Mouse (Mus musculus): Measurements from ENCODE around the gene Il17d.

The Il17d gene

DNA sequence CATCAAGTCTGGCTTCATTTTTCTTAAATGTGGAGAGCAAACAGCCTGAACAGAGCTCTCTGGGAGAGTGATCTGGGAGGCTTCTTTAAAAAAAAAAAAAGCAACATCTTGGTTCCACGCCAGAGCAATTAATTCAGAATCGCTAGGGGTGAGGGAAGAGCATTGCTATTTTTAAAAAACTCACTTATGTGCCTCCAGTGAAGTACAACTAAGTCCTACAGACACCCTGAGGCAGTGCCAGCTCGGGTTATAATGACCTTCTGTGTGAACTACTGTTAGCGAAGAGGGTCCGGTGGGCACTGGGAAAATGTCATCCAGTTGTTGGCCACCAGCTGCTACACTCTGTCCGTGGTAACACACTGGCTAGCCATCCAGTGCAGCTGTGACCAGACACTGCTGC, 11.1 kb downstream of the Il17d start:
- no peak for DNase-seq

DNA sequence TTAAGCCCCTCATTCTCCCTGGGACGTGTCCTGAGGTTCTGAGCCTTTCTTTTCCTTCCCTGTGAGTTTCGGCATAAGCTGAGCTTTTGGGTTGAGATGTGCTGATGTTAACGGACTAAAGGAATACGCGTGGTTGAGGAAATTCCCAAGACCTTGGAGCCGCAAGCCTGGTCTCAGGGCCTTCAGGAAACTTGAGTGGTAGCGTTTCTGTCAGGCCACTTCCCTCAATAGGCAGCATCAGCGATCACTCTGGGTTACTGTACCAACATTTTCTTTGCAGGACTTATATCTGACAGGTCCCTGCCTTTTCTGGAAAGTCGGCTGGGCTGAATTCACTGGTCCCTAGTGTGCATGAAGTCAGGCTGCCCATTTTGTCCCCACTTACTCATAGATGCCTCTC, 12.2 kb downstream of the Il17d start:
- DNase-seq: no peak

DNA sequence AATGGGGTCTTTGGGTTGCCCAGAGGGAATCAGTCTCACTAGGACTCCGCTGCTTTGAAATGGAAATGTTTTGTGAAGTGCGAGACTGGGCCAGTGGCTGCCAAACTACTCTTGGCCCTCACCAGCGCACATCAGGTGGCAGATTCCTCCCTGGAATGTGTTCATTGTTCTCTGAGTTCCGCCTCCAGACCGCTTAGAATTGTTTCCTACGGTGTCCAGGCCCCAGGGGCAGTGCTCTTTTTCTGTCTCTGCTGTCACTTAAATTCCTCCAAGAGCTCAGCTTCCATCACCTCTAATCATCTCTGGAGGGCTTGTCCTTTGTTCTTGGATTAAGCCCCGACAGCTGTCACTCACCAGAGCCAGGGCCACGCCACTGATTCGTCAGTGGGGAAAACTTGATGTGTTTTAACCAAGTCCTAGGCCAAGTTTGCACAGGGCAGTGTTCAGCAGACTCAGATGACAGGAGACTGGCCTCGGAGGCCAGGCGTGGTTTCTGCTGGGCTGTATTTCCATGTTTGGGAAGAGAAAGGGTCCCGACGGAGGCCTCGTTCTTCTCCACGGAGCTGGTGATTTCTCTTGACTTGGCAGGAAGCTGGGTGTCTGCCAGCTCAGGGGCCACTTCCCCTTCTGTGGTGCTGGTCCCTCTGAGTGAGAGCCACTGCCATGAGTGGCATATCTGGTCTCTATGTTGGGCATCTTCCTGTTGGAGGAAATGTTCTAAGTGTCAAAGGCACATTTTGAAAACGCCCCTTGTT, 12.9 kb downstream of the Il17d start:
- DNase-seq: no peak

DNA sequence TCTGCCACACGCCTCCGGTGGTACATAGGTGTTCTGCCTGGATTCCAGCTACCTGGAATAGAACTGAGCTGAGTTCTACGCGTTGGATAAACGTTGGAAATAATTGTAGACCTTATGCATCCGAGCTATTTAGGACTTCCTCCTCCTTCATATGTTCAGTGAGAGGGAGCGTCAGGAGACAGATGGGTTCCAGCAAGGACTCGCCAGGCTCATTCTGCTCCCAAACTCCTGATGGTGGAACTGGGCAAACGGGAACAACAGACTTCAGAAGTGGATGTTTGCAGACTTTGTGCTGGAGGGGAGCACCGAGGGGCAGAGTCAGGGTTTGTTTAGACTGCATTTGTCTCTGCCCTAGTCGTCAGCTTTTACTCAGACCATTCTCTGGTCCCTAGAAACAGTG, 16.1 kb downstream of the Il17d start:
- DNase-seq: peak; percentile 59

DNA sequence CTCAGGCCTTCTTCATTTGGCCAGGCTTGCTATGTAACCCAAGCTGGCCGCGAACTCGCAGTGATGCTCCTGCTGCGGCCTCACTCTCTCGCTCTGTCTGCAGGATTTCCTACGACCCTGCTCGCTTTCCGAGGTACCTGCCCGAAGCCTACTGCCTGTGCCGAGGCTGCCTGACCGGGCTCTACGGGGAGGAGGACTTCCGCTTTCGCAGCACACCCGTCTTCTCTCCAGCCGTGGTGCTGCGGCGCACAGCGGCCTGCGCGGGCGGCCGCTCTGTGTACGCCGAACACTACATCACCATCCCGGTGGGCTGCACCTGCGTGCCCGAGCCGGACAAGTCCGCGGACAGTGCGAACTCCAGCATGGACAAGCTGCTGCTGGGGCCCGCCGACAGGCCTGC, 17.7 kb downstream of the Il17d start:
- no peak for DNase-seq

DNA sequence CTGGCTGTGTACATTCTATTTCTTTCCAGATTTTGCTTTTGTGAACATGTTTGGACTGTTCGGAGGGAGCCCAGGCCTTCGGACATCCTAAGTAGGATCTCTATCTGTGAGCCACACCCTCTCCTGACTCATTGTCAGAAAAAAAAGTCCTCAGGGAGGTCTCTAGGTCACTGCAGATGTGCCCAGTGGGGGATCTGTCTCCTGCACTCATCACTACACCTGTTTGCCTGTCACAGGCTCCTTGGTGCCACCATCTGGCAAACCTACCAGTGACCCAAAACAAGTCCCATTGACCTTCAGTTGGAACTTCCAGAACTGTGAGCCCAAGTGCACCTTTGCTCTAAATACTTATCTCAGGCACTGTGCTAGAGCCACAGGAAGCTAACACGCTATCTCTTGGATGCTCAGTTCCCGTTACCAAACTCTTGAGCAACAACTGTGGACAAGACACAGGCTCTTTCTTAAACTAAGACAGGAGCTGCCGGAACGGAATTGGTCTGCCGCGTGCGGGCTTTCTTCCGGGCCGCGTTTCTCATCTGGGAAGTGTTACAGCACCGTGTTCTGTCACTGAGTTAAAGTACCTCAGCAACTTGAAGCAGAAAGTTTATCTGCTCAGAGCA, 19.0 kb downstream of the Il17d start:
- no peak for DNase-seq

DNA sequence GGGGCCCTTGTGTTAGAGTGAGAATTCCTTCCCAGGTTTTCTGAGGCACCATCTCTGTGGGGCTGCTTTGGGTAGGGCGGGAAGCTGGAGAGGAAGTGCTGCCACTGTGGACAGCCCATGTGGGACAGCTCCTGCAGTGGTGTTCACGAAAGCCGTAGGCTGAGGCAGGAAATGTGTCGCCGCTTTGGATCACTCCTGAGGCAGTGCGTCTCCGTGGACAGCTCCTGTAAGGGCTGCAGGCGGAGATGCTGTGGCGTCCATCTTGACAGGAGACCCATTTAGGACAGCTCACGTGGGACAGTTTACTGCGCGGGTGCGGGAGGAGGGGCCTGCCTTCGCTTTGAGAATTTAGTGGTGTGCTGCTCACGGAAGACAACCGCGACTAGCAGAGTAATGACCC, 20.9 kb downstream of the Il17d start:
- DNase-seq: no peak

DNA sequence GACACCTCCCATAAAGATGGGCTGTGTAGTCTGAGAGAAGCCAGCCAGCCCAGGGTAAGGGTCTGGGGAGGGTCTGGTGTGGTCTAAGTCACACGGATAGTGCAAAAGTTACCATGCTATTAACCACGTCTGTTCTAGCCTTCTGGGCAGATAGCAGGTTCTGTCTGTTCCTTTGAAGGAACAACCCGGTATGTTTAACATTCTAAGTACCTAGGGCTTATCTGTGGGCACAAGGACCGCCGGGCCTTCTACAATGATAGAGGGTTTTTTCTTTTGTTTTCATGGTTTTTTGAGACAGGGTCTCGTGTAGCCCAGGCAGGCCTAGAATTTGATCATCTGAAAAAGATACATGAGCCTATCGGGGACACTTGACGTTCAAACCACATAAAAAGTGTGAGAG, 21.6 kb downstream of the Il17d start:
- no peak for DNase-seq

DNA sequence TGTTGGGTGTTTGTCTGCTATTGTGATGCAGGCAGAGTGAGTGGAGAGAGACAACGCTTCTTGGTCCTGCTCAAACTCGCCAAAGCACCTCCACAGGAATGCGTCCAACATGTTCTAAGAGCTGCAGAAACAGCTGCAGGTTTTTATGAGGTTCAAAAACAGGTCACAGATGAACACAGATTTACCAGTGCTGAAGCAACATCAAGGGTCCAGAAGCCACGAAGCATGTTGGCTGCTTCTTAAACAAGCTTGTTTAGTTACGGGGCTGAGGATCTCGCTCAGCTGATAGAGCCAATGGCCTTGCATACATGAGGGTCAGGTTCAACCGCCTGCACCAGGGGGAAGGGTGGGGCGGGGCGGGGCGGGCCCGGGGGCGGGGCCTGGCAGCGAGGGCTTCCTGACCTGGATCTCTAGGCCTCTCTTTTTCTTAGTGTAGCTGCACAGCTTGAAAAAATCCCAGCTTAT, 22.0 kb downstream of the Il17d start:
- DNase-seq: no peak

DNA sequence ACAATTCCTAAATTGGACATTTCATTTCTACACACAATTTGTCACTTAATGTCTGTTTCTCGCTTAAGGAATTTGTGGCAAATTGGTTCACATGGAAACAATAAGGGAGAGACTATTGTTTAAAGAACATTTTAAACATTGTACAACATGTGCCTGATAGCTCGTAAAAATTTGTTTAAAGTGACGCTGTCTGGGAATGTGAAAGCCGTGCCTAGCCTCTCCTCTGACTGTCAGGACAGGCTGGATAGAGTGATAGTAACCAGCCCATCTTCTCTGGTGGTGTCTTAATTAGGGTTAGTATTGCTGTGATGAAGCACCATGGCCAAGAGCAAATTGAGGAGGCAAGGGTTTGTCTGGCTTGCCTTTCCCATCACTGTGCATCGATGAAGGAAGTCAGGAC, 22.5 kb downstream of the Il17d start:
- no peak for DNase-seq

DNA sequence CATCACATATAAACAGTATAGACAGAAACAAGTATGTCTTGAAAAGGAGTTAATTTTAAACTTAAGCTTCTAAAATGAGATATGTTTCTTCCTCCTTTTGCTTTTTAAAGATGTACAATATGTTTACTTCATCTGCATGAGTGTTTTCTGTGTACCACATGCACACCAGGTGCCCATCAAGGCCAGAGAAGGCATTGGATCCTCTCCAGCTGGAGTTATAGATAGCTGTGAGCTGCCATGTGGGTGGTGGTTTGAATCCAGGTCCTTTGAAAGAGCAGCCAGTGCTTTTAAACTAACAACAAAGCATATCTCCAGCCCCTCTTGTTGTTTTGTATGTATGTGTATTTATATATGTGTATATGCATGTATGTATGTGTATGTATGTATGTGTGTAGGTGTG, 28.4 kb downstream of the Il17d start:
- no peak for DNase-seq

DNA sequence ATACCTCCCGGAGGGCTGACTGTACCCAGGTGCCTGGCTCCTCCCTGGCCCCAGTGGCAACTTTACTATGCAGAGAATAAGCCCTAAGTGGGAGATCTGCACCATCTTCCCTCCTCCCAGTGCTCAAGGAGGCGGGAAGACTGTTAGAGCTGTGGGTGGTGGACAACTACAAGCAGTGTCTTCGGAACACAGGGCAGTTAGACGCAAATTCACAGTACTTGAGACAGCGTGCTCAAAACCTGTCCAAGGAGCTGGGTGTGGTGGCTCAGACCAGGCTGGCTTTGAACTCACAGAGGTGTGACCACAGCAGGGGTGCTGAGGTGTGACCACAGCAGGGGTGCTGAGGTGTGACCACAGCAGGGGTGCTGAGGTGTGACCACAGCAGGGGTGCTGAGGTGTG, 29.9 kb downstream of the Il17d start:
- no peak for DNase-seq

DNA sequence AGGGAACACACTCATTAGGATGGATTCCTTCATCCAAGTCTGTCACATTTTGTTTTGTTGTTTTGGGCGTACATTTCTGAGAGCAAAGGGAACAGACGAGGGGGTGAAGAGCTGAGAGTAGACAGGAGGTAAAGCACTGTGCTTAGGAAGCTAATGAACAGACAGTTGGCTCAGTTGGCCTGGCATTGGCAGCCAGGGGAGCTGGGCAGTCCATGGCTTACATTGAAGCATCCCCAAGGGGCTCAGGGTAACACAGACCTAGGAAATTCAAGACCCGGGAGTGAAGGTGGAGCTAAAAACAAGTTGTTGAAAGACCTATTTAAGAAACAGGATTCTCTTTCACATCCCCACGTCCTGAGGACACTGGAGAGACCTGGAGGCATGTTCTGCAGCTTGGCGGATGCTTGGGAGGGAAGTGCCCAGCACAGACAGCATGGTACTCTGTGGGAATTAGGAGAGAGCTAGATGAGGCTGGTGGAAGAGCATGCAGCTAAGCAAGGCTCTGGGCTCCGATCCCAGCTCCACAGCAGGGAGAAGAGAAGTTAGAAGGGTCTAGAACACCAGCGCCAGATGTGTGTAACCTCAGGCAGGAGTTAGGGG, 31.0 kb downstream of the Il17d start:
- DNase-seq: no peak

DNA sequence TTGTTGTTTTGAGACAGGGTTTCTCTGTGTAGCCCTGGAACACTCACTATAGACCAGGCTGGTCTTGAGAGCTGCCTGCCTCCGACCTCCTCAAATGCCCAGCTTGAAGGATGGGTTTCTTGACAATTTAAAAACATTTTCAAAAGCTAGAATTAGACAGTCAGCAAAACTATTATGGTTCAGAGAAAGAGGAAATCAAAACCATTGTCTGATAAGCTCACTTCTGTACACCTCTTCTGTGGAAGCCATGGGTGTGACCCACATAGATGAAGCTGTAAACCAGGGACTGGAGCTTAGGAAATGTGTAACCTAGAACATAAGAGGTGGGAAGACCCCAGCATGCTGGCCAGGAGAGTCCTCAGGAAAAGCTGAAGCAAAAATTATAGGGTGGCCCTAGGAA, 32.3 kb downstream of the Il17d start:
- no peak for DNase-seq

DNA sequence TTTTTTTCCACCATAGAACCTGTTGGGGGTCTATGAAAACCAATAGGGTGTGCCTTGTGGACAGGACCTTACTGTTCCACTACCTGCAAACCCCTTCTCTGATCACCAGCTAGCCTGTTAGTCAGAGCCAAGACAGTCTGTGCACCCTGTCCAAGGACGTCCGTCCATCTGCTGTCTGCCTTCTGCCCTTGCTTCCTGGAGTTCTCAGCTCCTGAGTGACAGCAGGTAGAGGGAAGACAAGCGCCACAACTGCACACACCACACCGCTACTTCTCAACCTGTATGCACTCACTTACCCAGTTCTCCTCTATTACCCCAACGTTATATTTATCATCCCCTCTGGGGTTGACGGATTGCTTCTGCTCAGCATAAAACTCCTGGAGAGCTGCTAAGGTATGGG, 41.0 kb downstream of the Il17d start:
- no peak for DNase-seq

DNA sequence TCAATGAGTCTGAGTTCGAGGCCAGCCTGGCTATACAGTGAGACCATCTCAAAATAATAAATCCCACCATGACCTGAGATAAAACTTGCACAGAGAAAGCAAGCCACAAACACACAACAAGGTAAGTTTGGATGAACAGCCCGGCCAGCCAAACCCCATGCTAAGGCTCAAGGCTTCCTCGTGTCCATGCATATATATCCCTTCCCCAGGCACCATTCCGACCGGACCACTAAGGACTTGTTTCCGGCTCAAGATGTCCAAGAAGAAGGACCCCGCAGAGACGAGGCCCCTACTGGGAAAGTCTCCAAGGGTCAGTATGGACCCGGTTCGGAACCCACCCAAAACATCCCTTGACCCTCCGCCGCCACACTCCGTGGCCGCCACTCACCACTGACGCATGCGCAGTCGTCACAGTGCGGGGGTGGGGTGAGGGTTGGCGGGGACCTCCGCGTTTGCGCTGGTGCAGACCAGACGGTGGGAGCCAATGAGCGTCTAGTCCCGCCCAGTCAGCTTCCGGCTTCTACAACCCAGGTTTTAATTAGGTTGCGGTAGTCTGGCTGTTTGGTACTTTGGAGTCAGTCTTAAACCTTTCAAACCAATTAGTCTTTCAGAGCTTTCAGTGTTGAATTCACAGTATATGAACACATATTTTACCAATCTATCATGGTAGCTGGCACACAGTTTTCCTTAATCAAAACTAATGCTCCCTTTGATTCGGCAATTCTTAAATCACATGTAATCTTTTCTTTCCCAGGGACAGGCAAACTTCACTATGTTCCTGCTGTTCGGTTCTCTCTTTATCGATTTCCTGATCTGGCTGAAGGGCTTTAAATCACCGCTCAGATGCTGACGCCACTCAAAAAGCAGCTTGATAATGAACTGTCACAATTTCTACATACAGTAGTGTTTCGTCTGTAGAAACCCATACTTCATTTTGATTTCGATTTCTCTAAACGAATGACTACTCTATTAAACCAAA, 46.9 kb downstream of the Il17d start, which contains the start of gene Eef1akmt1:
Gene Eef1akmt1 (minus strand): TSS at position 458 of the 979 bp plus-strand sequence.
- DNase-seq: peak; percentile 97

DNA sequence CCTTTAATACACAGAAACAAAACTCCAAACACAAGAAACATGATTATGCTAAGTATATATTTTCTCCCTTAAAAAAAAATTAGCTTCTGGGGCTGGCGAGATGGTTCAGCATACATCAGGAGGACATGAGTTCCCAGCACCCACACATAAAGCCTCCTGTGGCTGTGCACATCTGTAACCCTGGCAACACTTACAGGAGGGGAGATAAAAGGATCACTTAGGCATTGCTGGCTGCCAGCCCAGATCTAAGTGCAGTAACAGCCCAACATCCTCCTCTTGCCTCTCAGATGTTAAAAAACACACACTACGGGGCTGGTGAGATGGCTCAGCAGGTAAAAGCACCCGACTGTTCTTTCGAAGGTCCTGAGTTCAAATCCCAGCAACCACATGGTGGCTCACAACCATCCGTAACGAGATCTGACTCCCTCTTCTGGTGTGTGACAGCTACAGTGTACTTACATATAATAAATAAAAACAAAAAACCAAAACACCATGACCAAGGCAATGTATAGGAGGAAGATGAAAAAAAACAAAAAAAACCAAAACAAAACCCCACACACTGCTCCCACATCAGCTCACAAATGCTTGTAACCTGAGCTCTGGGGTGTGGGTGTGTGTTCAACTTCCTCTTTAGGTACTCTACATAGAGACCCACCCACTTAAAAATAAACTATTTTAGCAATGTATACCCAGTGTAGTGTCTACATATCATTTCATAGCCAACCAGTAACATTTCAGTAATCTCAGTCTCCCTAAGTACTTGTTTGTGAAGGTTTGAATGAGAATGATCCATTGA, 50.4 kb downstream of the Il17d start:
- DNase-seq: no peak

DNA sequence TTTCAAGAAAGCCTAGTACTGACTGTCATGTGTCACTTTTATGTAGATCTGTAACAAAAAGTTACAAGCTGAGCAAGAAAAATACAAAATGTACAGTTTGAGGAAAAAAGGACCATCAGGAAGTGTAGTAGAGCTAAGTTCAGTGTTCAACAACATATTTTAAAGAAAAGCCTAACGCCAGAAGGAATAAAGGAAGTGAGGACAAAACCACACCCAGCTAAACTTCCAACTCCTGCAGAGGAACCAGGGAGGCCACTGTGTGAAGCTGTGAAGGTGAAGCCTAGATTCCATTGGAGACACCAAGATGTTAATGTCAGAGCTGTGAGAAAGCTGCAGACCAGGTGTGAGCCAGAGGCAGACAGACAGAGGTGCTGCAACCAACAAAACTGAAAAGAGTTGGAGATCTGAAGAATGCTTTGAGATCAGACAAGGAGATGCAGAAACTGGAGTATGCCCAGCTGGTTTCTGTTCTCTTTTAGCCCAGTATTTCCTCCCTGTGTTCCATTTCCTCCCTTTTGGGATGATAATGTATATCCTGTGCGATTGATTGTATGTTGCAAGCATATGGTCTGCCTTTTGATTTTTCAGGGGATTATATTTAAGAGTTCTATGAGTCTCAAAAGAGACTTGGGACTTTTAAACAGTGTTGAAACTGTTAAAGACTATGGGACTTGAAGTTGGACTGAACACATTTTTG, 51.9 kb downstream of the Il17d start:
- no peak for DNase-seq

DNA sequence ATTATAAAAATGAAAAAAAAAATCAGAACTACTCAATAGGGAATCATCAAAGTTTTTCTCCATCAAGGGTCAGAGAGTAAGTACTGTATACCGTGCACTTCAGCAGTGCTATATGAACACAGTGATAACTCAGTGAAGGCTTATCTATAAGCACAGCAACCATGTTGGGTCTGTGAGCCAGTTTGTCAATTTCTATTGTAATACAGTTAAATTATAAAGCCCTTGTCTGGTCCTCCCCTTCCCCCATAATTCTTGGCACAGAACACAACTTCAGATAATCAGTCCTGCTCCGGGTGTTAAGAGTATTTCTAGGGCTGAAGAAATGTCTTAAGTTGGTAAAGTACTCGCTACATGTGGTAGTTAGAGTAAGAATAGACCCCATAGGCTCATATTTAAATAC, 67.3 kb downstream of the Il17d start:
- DNase-seq: no peak
